Mouse (Mus musculus): ENCODE data around the gene Actn4.
A peak's percentile ranks its signal among the peaks of the same experiment; 100 is the strongest.
"Not testable (repeated sequence)": the region's sequence is repeated elsewhere in the genome, so short reads cannot be mapped to it uniquely, and the experiment has no call there.

The Actn4 gene

DNA sequence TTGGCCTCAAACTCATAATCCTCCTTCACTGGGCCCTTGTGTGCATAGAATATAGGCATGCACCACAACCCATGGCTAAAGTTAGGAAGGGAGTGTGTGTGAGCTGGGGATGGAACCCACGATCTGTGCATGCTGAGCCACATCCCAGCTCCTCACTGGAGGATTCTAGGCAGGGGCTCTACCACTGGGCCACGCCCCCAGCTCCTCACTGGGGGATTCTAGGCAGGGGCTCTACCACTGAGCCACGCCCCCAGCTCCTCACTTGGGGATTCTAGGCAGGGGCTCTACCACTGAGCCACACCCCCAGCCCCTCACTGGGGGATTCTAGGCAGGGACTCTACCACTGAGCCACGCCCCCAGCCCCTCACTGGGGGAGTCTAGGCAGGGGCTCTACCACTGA is 78.4 kb downstream of the Actn4 start:
- not testable (repeated sequence) for DNase-seq (ENCODE audit: low spot score)

DNA sequence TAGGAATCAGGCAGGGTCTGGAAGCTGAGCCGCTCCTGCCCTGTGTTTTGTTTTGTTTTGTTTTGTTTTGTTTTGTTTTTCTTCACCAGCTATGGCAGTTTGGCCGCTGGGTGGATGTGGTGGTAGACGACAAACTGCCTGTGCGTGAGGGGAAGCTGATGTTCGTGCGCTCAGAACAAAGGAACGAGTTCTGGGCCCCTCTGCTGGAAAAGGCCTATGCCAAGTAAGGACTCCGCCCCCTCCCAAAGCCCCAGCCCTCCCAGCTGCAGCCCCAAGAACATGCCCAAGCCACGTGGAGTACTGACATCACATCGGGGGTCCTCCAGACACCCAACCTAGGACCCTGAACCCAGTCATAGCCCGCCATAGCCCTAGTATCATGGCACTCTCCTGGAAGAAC is 79.1 kb downstream of the Actn4 start:
- DNase-seq (ENCODE audit: low spot score) = no peak

DNA sequence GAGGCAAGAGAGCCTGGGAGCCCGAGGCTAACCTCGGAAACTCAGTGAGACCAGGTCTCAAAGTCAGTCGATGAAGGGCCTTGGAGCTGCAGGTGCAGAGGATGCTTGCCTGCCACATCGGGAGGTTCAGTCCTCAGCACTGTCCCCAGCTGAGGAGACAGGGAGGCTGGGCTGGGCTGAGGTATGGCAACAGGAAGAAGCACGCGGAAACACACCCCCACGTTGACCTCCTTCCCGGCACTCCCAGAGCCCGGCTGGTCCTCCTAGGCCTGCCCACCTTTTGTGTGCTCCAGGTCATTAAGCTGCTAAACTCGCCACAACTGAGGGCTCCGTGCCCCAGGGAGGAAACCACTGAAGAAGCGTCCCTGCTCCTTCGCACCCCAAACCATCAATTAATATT is 80.9 kb downstream of the Actn4 start, which contains the start of gene Capn12:
Capn12 (plus strand) TSS at position 224 of the 400 bp plus-strand sequence.
- DNase-seq (ENCODE audit: low spot score) = no peak

DNA sequence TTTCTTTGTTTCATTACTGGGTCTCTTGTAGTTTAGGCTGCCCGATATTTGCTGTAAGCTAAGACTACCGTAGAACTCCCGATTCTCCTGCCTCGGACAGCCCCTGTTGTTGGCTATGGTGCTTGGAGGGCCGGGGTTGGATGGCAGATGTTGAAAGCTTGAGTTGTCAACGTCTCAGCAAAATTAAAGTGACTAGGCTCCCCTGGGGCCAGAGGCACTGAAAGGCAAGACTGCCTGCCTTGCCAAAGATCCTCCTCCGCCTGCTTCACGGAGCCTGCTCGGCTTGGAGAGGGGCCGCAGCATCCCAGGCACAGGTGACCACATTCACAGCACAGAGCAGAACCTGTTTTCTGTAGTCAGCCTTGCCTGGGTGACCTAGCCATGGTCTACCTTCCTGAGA is 81.6 kb downstream of the Actn4 start:
- DNase-seq (ENCODE audit: low spot score) = no peak

DNA sequence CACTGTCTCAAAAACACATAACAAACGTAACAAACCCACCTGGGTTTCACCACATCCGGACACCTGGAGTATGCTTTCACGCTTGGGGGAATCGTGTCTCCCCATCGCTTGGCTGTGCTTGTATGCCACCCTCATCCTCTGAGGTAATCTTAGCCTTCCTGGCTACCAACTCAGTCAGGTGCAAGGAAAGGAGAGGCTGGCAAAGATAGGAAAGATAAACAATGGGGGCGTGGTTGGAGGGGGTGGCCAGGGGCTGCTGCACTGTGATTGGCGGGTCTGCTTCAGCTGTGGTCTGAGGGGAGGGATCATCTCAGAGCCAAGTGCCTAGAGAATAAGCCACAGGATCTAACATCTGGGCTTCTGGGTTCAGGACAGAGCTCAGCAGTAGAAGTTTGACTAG is 82.5 kb downstream of the Actn4 start:
- no peak for DNase-seq (ENCODE audit: low spot score)

DNA sequence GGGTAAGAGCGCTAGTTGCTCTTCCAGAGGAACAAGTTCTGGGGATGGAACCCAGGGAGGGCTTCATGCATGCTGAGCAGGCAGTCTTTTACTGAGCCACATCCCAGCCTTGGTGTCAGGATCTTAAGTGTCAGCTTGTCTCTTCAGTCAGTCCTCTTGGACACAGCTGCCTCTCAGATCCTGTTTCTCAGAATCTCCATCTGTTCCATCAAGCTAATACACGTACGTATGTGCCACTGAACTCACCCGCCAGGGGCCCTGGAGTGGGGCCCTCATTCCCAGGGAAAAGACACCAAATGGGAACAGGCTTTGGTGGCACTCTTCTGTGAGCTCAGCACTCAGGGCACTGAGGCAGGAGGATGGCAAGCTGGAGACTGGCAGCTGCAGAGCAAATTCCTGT is 84.3 kb downstream of the Actn4 start:
- DNase-seq (ENCODE audit: low spot score) = no peak

DNA sequence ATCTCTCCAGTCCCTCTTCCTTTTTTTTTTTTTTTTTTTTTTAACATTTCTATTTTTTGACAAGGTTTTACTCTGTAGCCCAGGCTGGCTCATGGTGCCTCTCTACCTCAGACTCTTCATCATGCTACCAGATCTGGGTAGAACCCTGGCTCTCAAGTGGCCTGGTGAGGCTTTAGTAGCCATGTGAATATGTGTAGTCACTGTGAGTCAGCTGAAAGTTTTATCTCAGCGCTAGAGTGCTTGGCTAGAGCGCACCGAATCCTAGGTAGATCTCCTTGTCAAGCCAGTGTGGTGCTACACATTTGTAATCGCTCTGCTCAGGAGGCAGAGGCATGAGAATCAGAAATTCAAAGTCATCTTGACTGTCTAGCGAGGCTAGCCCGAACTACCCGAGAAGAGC is 85.0 kb downstream of the Actn4 start:
- no peak for DNase-seq (ENCODE audit: low spot score)

DNA sequence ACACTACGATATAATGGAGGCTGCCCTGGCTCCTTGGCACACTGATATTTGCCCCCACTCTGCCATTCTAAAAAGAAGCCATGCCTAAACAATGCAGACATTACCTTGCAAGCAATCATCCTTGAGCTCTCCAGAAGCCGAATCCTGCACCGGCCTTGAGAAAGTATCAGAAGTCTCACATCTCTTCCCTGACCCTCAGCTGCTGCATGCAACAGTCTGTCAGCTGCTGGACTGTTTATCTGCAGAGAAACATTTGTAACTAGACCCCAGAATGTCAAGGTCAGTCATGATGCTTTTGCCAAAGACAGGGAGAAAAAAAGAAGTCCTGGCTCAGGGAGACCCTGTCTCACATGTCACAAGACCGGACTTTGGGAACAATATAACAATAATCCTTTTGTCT is 86.0 kb downstream of the Actn4 start:
- DNase-seq (ENCODE audit: low spot score) = no peak

DNA sequence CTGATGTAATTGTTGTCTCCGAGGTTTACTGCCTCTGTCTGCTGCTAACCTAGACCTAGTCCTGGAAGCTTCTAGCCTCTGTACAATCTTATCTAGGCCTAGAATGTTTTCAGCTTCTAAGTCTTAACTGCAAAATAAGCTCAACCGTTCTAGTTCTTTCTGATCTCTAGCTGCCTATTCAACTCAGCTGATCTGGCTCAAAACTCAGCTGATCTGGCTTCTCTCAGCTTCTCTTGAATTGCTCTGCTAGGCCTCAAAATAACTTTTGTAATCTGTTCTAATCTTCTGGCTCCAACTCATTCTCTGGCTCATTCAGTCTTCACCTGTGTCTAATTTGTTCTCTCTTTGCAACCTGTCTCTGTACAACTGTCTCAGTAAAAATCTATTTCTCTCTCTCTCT is 87.6 kb downstream of the Actn4 start:
- no peak for DNase-seq (ENCODE audit: low spot score)

DNA sequence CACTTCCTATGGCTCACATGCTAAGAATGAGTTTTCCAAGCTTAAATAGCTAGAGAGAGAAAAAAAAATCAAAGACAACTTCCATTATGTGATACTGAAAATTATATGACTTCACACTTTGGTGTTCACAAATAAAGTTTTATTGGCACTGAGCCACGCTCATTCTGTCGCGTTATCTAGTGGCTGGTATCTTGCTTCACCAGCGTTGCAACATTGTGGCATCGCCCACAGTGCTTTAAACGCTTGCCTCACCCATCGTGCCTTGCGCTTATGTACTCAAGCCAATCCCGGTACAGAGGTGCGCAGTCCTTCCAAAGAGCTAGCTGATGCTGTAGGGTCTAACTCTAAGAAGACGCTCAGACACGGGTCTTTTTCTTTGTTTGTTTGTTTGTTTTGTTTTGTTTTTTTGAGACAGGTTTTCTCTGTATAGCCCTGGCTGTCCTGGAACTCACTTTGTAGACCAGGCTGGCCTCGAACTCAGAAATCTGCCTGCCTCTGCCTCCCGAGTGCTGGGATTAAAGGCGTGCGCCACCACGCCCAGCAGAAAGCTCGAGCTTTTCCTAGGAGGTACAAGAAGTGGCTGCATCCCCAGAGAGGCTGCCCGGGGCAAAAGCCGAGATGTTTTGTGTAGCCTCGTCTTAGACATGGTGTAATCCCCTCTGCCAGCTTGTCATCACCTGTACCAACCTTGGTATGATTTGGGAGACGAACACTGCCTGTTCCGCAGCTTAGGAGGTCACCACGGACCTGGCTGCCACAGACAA is 91.1 kb downstream of the Actn4 start:
- no peak for DNase-seq (ENCODE audit: low spot score)

DNA sequence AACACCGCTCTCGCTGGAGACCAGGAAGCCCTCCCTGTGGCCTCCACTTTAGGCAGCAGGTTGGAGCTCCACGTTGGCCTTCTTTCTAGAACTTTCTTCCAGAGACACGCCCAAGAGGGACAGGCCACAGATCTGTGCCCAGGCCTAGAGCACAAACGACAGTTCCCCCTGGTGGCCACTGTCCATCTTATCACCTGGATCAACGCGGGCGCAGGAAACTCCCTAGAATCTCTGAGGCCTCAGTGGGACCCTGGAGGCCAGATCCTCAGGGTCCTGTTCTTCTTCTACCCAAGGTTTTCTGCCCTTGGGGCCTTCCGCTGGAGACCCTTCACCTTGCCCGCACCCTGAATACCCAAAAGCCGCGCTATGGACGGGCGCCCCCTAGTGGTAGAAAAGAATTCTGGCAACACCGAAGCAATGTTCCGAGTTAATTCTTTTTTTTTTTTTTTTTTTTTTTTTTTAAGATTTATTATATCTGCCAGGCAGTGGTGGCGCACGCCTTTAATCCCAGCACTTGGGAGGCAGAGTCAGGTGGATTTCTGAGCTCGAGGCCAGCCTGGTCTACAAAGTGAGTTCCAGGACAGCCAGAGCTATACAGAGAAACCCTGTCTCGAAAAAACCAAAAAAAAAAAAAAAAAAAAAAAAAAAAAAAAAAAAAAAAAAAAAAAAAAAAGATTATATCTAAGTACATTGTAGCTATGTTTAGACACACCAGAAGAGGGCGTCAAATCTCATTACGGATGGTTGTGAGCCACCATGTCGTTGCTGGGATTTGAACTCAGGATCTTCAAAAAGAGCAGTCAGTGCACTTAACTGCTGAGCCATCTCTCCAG is 94.4 kb downstream of the Actn4 start:
- peak; percentile 41 for DNase-seq (ENCODE audit: low spot score)

DNA sequence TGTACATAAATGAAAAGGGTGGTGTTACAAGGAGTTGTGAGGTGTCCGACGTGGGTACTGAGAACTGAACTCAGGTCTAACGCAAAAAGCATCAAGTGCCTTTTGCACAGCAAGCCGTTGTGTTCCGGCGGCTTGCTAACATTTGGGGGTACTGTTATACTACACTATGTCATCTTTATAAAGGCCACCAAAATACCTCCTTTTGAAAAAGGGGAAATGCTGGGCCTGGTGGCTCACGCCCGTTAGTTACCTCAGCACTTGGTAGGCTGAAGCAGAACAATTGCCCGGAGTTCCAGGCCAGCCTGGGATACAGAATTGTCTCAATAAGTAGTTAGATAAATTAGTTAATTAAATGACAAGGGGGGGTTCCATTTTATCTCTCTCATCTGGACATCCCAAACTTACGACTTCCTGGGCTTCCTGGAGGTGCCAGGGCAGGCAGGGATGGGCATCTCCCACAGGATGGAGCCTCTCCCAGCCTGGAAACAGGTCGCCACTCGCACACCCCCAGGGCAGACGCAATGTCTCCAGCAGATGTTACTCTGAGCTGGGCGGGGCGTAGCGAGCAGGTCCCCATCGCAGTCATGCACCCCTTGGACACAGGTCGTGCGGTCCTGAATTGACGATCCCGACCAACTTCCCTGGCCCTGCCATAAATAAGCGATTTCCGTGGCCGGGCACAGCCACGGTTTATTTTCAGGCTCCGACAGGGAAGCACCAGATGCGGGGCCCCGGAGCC is 95.2 kb downstream of the Actn4 start:
- DNase-seq (ENCODE audit: low spot score) = no peak

DNA sequence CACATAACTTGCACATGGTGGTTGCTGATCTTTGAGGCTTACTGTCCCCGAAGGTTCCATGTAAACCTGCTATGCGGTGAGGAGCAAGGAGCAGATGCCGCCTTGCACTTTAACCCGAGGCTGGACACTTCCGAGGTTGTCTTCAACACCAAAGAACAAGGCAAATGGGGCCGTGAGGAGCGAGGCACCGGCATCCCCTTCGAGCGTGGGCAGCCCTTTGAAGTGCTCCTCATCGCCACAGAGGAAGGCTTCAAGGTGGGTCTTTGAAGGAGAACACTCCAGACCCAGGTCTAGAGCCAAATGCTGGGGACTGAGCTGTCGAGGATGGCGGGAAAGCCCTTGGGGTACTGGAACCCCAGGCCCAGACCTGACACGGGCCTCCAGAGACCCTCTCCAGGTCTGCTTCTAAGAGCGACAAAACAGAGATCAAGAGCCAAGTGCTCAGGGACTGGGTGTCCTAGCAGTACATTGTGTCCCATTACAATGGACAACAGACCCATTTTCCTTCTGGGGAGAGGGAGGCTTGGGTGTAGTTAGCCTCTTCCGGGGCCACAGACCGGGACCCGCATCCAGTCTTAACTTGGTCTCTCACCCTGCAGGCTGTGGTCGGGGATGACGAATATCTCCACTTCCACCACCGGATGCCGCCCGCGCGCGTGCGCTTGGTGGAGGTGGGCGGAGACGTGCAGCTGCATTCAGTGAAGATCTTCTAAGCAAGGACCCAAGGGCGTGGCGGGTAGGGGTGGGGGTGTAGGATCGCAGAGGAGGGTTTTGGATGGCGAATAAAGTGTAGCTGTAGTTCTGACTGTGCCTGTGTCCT is 96.4 kb downstream of the Actn4 start:
- DNase-seq (ENCODE audit: low spot score) = peak; percentile 48

DNA sequence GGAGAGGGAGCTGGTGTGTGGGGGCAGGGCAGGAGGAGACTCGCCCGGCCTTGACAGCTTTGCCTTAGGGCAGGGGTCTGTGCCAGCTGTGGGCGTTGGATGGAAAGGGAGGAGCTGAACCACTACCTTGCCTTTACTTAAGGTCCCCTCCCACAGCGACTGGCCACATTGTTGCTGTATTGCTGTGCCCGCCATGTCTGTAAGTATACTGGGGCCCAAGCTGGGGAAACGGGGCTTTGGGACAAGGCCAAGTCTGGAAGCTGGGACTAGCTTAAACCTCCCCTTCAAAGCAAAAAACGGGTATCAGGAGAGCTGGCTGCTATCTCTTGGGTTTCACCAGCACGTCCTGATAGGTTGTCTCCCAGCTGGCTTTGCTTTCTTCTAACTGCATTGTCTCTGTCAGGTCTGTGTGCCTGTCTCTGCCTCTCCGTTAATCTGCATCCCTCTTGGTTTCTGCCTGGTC is 97.8 kb downstream of the Actn4 start:
- no peak for DNase-seq (ENCODE audit: low spot score)

DNA sequence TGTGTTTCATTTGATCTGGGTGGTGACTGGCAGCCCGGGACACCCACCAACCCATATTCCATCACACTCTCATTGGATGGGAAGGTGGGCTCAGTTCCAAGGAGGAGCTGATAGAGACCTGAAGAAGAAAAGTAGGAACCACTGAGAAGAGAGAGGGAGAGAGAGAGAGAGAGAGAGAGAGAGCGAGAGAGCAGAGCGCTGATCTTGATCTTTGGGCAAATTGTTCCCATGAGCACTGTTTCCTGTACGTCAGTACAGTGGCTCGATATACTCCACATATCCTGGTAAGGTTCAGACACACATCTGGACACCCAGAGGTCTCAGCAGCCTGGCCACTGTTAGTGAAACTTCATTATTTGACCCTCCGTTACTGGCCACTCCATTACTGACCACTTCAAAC is 98.6 kb downstream of the Actn4 start, which contains the start of gene Lgals7:
Lgals7 (plus strand) TSS at position 314 of the 400 bp plus-strand sequence.
- DNase-seq (ENCODE audit: low spot score) = no peak

DNA sequence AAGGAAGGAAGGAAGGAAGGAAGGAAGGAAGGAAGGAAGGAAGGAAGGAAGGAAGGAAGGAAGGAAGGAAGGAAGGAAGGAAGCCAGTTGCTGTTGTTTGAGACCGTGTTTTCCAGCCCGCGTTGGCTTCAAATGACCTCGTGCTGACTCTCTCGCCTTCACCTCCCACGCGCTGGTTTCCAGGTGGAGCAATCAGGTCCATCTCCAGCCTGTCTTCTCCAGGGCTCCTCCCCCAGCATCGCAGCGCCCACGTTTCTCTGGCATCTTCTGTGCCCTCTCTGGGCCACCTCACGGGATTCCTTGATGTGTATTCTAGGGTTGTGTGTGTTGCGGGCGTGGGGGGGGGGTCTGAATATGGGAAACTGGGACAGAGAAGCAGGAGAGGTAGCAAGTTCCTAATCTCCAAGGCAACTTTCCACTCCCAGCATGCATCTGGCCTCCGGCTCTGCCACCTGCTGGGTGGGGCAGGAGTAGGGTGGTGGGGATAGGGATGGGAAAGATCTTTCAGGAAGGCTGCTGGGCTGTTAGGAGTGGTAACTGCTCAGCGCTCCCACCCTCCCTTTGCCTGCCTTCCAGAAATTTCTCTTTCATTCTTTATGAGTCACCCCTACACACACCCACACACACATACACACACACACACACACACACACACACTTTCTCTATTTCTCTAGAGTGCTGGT is 99.2 kb downstream of the Actn4 start:
- peak; percentile 20 for DNase-seq (ENCODE audit: low spot score)

DNA sequence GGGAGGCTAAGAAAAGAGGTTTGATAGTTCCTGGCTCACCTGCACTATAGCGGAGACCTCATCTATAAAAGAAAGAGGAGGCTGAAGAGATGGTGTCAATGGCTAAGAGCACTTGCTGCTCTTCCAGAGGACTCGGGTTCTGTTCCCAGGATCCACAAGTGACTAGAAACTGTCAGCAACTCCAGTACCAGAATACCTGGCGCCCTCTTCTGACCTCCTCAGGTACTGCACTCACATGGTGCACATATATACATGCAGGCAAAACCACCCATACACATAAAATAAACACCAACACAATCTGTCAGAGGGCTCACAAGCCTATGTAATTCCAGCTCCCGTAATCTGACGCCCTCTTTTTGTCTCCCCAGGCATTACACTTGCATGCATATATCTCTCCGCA is 101.2 kb downstream of the Actn4 start:
- no peak for DNase-seq (ENCODE audit: low spot score)

DNA sequence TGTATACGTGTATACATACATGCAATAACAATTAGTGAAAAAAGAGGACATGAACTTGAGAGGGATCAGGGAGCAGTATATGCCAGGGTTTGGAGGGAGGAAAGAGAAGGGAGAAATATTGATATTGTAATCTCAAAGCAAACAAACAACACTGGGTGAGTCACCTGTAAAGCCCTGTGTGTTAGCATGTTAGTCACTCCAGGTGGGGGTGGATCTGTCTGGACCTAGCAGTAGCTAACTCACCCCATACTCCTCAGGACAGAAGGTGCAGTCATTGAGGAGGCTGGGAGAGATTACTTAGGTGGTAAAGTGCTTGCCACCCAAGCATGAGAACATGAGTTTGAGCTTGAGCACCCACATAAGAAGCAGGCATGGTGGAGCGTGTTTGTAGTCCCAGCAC is 102.2 kb downstream of the Actn4 start:
- DNase-seq (ENCODE audit: low spot score) = no peak

DNA sequence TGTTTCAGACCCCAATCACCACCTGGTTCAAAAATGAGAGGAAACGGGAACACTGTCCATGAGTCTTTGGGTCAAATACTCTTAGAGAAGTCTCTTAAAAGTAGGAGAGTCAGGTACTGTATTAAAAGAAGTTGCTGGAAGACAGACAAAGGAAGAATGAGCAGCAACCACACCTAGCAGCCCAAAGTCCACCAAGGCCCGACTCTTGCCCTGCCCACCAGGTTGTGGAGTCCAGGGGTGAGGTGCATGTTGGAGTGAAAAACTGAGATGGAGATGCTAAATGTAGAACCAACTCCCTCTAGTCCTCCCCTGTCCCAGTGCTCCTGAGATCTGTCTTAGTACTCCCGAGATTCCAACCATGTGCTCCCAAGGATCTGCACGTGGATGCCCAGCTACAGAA is 111.5 kb downstream of the Actn4 start:
- no peak for DNase-seq (ENCODE audit: low spot score)

DNA sequence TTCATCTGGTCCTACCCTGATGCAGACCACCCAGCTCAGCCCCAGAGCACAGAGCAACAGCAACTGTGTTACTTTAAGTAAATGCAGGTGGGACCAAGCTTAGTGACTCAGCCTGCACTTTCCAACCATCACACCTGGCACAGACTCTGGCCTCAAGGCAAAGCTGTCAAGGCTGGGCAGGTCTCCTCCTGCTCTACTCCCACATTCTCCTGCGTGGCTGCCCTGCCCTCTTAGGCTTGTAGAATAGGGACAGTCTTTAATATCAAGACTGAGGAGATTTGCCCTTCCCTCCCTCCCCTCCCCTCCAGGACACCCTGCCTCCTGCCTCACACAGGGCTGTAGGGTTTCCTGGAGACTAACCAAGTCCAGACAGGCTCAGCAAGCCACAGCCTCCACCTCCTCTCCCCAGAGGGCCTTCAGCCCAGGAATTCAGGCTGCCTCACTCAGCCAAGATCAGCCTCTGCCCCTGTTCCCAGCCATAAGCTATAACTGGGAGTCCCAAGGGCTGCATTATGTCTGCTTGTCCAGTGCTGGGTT is 112.4 kb downstream of the Actn4 start:
- DNase-seq (ENCODE audit: low spot score) = no peak

DNA sequence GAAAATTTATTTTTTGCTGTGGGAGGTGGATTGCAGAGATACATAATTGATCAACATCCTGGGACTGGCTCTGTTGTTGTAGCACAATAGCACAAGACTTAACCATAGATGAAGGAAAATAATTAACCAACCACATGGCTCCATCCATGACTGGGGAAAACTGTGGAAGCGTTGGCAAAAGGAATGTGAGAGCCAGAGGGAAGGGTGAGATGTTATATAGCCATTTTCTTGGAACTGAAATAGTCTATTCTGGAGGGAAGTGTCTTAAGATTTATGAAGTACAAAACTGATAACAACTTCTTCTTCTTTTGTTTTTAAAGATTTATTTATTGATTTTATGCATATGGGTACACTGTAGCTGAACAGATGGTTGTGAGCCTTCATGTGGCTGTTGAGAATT is 114.9 kb downstream of the Actn4 start:
- no peak for DNase-seq (ENCODE audit: low spot score)
